Mouse (Mus musculus) bone marrow, adult 2 months (tissue): ENCODE results near the gene Msgn1.

Experiments used
- CTCF ChIP-seq: fragments of 200-500 bp; IDR thresholded peaks from 2 replicates; pipeline ENCODE4 v1.5.1; 2011; ENCODE audit warnings: low read length, control low read depth; ENCODE audit not compliant: control insufficient read depth, insufficient read depth
- POLR2A ChIP-seq: fragments of 200-500 bp; IDR thresholded peaks from 2 replicates; pipeline ENCODE4 v1.6.1; 2011; ENCODE audit warnings: low read depth, mild to moderate bottlenecking, control low read depth, low read length, borderline replicate concordance; ENCODE audit not compliant: control insufficient read depth

- TF ChIP-seq CTCF (no peak), POLR2A (no peak)
Observed at GRCm38 (mm10) chr12:11221524-11222330, 13.0 kb upstream of the Msgn1 start.
